Mouse (Mus musculus): ENCODE measurements around the gene Gm15097. TPM values are rescaled to one million over a fixed set of nuclear protein-coding genes. Genes with fewer than 3 reads are reported as not detected.

Gene Gm15097
- not detected for polyA plus RNA-seq (2014; fragmentation: Illumina TruSeq; extraction: RNeasy Lipid Tissue Mini Kit (QIAGEN cat#74804); ENCODE audit: low read depth, low replicate concordance)

DNA sequence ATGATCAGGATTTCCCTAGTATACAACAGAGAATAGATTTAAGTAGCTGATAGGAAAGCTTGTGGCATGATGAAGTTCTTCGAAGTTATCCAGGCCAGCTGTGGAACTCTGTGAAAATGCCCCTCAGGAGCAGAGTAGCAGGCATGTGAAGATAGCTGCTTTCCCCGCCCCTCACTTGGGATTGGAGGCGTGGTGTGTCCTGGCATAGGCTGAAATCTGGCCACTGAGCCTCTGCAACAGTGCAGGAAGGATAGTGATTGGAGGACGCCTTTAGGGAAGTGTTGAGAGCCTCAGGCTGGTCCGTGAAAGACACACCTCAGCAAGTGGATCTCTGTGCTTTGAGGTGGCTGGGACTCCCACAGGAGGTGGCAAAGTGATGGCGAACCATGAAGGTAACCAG lies at the start of gene Gm15097:
Gm15097 (plus strand) TSS at position 301 of the 400 bp plus-strand sequence.

Other genes starting within 250 kb of the Gm15097 start
- gene Gm10439, start 189.9 kb upstream of the Gm15097 start, polyA plus RNA-seq (2014; fragmentation: Illumina TruSeq; extraction: RNeasy Lipid Tissue Mini Kit (QIAGEN cat#74804); ENCODE audit: low read depth, low replicate concordance), result not detected
- not detected for gene Gm15091, start 157.2 kb downstream of the Gm15097 start, polyA plus RNA-seq (2014; fragmentation: Illumina TruSeq; extraction: RNeasy Lipid Tissue Mini Kit (QIAGEN cat#74804); ENCODE audit: low read depth, low replicate concordance)